Mouse (Mus musculus) kidney, adult 2 months (tissue): ENCODE results near the gene Unc5b.

Experiments
- CTCF ChIP-seq: fragments of 200-500 bp; conservative IDR thresholded peaks from 2 replicates; pipeline ENCODE4 v1.5.1; 2011; ENCODE audit warnings: low read depth, mild to moderate bottlenecking, control low read depth, low read length, moderate library complexity, mixed read lengths; ENCODE audit not compliant: insufficient read depth, insufficient read length
- POLR2A ChIP-seq: fragments of 200-500 bp; IDR thresholded peaks from one replicate; pipeline ENCODE4 v1.6.1; 2011; ENCODE audit warnings: low read depth, low read length, control low read depth

- TF ChIP-seq POLR2A (no peak), CTCF (no peak)
These were observed 109.7 kb downstream of the Unc5b start for GRCm38 (mm10) chr10:60721640-60722039.
